Mouse (Mus musculus) left cerebral cortex, adult 8-10 months (tissue): Measurements from ENCODE around the gene Dnah6. TPM values are rescaled to one million over a fixed set of nuclear protein-coding genes. Genes with fewer than 3 reads are reported as not detected.

Source experiments
- DNase-seq, 2 experiments: peaks; one replicate each; pipeline ENCODE4 v3.0.0; 2022; ENCODE audit warnings: low spot score in 2 of 2
- total RNA-seq, 4 experiments: library from RNA; stranded (reverse); gene quantifications; 2 replicates each; pipeline ENCODE4 v1.2.4; 2022

Gene Dnah6
- total RNA-seq, 4 experiments from 2014 or later, result 0.68 to 1.3 (median 1.00) TPM

GRCm38 (mm10) chr6:73228881-73229280 lies 7.4 kb upstream of the Dnah6 start:
- no peak for DNase-seq

- no peak for DNase-seq
Measured at GRCm38 (mm10) chr6:73228408-73228807, 7.0 kb upstream of the Dnah6 start.

- no peak for DNase-seq
Measured at GRCm38 (mm10) chr6:73227376-73228158, 6.1 kb upstream of the Dnah6 start.

GRCm38 (mm10) chr6:73222841-73223526 lies 1.5 kb upstream of the Dnah6 start:
- peak in 1 of 2 experiments; percentile 37 for DNase-seq

- DNase-seq, result peak in 1 of 2 experiments; percentile 21
Measured at GRCm38 (mm10) chr6:73221958-73222735, 696 bp upstream of the Dnah6 start.

- no peak for DNase-seq
Measured at GRCm38 (mm10) chr6:73211602-73212001, 9.8 kb downstream of the Dnah6 start.

- DNase-seq, result no peak
Measured at GRCm38 (mm10) chr6:73211036-73211435, 10.4 kb downstream of the Dnah6 start.

GRCm38 (mm10) chr6:73210445-73210972 lies 10.9 kb downstream of the Dnah6 start:
- DNase-seq, result no peak

GRCm38 (mm10) chr6:73209598-73209997 lies 11.9 kb downstream of the Dnah6 start:
- no peak for DNase-seq

- DNase-seq, result no peak
Measured at GRCm38 (mm10) chr6:73204937-73205336, 16.5 kb downstream of the Dnah6 start.

GRCm38 (mm10) chr6:73203724-73204123 lies 17.7 kb downstream of the Dnah6 start:
- no peak for DNase-seq

GRCm38 (mm10) chr6:73195291-73195690 lies 26.2 kb downstream of the Dnah6 start:
- DNase-seq, result no peak

GRCm38 (mm10) chr6:73190756-73191155 lies 30.7 kb downstream of the Dnah6 start:
- no peak for DNase-seq

- no peak for DNase-seq
Measured at GRCm38 (mm10) chr6:73184276-73184675, 37.2 kb downstream of the Dnah6 start.

GRCm38 (mm10) chr6:73182987-73183386 lies 38.5 kb downstream of the Dnah6 start:
- no peak for DNase-seq

GRCm38 (mm10) chr6:73182410-73182809 lies 39.0 kb downstream of the Dnah6 start:
- no peak for DNase-seq

GRCm38 (mm10) chr6:73182006-73182405 lies 39.4 kb downstream of the Dnah6 start:
- no peak for DNase-seq

GRCm38 (mm10) chr6:73175156-73175555 lies 46.3 kb downstream of the Dnah6 start:
- no peak for DNase-seq

- DNase-seq, result no peak
Measured at GRCm38 (mm10) chr6:73167230-73167629, 54.2 kb downstream of the Dnah6 start.

- DNase-seq, result no peak
Measured at GRCm38 (mm10) chr6:73162958-73163357, 58.5 kb downstream of the Dnah6 start.

- DNase-seq, result no peak
Measured at GRCm38 (mm10) chr6:73161338-73161737, 60.1 kb downstream of the Dnah6 start.

- no peak for DNase-seq
Measured at GRCm38 (mm10) chr6:73155455-73155854, 66.0 kb downstream of the Dnah6 start.
